Mouse (Mus musculus): Measurements from ENCODE around the gene Ifit2.

- TF ChIP-seq POLR2A (IDR thresholded peaks at IDR 0.05; ENCODE audit: control insufficient read depth in 1 of 2, insufficient read depth in 1 of 2, low read depth in 1 of 2, low read length in 2 of 2, poor library complexity in 1 of 2): no peak
- no peak for TF ChIP-seq ETS1 (IDR thresholded peaks at IDR 0.05; ENCODE audit: low read depth, low read length)
- TF ChIP-seq KAT2A (conservative IDR thresholded peaks at IDR 0.05; ENCODE audit: low read depth, low read length): no peak
- TF ChIP-seq CHD2 (IDR thresholded peaks at IDR 0.05; ENCODE audit: low read length): no peak
- no peak for TF ChIP-seq CTCF (IDR thresholded peaks at IDR 0.05 in 2 of 3, conservative IDR thresholded peaks at IDR 0.05 in 1 of 3; ENCODE audit: control insufficient read depth in 1 of 3, insufficient read depth in 1 of 3, low read depth in 2 of 3, low read length in 3 of 3, poor library complexity in 1 of 3, severe bottlenecking in 1 of 3)
- TF ChIP-seq ZC3H11A (IDR thresholded peaks at IDR 0.05; ENCODE audit: low read depth, low read length): no peak
- TF ChIP-seq SMC3 (IDR thresholded peaks at IDR 0.05; ENCODE audit: low read depth, low read length): no peak
Observed at GRCm38 (mm10) chr19:34551981-34552380, 1.5 kb downstream of the Ifit2 start.

Measured in MEL (cell line).